Mouse (Mus musculus): ENCODE measurements around the gene Thbs2.

The Thbs2 gene

DNA sequence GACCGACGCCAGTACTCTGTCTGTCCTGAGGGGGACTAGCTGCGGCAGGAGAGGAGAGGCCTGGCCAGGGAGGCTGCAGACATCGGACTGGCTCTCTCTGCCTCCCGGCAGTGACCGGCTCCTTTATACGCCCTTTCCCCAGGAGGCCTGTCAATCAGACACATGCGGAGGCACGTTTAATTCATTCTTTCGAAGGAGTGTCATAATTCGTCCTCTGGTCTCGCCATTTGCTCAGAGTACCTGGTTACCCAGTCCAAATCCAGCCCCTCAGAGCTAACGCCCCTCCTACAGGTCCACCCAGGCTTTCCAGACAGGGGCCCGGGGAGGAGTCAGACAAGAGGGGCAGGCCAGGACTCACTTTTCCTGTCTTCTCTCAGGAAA is at the start of gene Thbs2:
Thbs2 (minus strand) TSS at position 242 of the 381 bp plus-strand sequence.
- DNase-seq (ENCODE audit: low read depth, low spot score): no peak

DNA sequence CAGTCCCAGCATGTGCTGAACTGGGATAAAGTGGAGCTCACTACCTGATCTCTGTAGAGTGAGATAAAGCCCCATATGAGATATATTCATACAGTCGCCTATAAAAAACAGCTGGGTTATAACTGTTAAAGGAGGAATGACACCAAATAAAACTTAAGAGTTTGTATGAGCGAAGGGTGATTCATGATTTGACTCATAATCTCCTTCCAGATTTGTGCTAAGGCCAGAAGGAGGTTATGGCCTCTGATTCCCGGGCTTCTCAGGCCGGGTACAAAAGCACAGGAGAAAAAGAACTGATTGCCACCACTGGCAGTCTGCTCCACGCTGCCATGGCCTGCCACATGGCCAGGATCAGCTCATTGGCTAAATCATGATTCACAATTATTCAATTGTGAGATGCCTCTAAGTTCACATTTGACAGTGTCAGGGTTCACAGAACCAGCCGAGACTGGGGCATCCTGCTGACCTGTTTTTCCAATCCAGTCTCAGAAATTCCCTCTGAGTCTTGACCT is 41.5 kb upstream of the Thbs2 start:
- no peak for DNase-seq (ENCODE audit: low read depth, low spot score)

DNA sequence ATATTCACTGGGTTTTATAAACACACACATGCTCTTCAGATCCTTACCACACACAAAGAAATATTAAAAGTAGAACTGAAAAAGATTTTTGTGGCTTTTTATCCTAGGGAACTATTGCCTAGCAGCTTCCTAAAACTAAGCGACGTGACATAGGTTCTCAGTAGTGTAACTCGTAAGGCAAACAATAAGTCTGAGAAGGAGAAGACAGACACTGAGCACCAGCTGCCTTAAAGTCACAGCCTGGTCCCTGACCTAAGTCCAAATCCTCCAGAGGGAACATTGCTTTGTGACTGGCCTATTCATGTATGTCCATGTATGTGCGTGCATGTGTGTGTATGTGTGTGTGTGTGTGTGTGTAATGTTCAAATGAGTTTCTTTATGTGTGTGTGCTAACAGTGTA is 40.3 kb upstream of the Thbs2 start:
- no peak for DNase-seq (ENCODE audit: low read depth, low spot score)

DNA sequence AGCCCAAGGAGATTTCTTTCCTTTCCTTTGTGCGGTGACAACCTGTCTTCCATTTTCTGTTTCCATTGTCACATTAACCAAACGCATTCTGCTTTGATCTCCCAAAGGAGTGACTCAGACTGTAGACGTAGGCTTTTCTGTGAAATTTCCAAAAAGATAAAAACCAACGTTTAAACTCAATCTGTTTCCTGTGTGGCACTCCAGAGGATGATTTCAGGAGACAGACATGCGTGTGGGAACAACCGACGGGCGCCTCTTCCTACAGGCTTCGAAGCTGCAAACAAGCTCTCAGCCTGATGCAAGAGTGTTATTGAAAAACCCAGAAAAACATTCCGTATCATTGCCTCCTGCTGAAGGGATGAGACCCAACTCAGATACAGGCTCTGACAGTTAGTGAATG is 39.9 kb upstream of the Thbs2 start:
- no peak for DNase-seq (ENCODE audit: low read depth, low spot score)

DNA sequence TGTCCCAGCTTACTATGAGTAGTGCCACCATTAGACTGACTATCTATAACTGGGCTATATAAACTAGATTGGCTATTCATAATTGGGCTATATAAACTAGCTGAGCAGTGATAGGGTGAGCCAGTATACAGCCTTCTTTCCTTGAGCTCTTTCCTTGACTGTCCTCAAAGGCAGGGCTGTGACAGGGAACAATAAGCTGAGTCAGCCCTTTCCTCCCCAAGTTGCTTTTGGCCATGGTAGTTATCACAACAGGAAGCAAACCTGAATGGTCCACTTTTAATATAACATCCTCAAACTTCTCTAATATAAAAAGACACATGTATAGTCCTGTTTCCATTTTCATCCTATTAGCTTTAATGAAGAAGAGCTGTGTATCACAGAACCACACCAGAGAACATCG is 39.0 kb upstream of the Thbs2 start:
- no peak for DNase-seq (ENCODE audit: low read depth, low spot score)

DNA sequence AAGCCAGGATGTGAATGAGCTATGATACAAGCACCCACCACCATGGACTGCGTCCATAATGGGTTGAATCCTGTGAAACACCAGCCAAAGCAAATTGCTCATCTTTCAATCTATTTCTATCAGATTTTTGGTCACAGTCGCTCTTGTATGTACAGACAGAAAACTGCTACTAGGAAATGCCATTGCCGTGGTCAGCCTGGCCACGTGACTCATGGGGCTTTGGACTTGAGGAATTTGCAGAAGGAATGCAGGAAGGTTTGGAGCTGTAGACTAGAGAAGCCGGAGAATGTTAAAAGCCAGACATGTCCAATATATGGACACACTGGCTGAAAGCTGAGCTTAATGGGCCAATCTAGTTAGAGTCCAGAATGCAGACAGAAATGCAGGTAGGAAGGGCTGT is 36.6 kb upstream of the Thbs2 start:
- DNase-seq (ENCODE audit: low read depth, low spot score): no peak

DNA sequence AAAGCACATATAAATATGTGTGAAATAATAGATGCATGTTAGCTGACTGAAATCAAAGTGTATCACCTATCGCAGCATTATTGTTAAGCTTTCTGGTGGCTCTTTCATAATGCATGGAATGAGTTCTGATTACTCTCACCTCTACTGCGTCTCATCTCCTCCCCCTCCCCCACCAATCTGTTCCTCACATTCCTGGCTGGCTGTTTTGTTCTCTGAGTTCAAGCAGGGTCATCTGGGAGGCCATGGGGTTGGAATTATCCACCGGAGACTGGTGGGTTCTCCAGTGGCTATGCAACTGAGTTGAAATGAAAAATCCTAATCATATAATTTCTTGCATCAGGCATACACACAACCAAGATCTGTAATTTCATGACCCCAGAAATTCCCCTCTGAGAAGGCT is 33.4 kb upstream of the Thbs2 start:
- DNase-seq (ENCODE audit: low read depth, low spot score): no peak

DNA sequence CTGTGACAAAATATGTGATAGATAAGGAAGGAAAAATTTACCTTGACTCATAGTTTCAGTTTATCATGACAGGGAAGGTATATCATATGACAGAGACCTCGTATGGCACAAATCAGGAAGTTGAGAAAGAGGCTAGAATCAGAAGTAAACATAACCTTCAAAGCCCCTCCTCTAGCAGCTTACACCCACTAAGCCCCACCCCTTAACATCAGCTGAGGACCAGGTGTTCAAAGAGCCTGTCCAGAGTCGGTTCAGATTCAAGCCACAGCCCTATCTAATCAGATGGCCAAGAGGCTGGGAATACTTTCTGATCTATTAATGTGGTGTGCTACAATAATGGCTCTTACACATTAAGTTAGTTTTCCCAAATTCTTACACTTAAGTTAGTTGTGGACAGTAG is 30.8 kb upstream of the Thbs2 start:
- DNase-seq (ENCODE audit: low read depth, low spot score): no peak

DNA sequence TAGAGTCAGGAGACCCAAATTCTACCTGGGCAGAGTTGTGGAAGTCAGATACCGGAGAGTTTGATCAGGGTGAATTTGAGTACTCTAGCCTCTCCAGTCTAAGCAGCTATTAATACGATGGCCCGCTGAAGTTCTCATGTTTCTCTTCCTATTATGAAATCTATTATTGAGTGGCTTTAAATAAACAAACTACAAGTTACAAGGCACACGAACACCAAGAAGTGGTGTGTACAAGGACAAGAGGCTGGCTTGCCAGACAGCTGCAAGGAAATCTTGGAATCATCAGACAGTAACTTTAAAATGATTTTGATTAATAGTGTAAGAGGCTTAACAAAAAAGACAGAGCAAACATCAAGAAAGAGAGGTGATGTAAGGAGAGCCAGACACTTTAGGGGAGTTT is 27.3 kb upstream of the Thbs2 start:
- no peak for DNase-seq (ENCODE audit: low read depth, low spot score)

DNA sequence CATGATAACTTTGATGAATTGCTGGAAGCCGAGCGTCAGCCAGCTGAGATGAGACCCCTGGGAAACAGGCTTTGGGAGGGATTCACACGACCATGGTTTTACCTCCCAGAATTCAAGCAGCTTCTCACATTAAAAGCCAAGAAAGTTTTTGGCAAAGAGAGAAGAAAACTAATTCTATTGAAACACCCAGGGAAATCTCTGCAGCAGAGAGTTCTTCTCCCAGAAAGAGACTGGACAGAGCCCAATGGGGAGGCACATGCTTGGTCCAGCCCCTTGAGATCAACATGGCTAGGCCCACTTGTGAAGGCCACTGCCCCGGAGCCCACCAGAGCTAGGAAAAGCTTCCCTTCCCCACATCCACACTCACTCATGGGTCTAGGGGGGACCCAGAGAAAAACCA is 26.9 kb upstream of the Thbs2 start:
- DNase-seq (ENCODE audit: low read depth, low spot score): no peak

DNA sequence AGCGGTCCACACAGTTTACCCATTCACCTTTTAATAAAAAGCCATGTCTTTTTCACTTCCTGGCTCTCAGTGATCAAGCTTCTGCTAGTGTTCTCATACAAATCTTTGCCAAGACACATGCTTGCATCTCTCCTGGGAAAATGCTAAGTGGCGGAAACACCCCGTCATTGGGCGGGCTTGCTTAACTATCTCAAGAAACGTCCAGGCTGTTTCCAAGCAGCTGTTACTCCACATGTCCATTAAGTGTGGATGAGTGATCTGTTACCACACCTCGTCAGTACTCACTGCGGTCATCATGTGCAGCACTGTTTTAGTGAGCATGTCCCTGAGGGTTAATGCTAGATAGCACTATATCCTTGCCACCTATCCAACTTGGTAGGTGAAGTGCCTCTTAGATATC is 26.2 kb upstream of the Thbs2 start:
- no peak for DNase-seq (ENCODE audit: low read depth, low spot score)

DNA sequence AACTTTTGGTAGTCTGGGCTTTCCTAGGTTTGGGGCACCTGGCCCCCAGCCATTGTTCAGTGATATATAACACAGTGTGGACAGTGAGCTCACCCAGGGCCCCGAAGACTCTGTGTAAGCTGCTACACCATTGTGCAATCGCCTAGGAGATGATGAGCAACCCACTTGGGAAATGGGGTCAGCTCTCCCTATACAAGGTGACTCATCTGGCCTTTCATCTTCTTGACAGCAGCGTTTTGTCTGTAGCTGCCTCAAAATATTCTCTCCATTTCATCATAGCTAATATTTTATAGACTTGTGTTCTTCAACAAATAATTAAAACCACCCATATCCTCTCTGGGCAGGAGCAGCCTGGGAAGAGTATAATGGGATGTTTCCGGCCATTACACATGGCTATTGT is 24.8 kb upstream of the Thbs2 start:
- DNase-seq (ENCODE audit: low read depth, low spot score): no peak

DNA sequence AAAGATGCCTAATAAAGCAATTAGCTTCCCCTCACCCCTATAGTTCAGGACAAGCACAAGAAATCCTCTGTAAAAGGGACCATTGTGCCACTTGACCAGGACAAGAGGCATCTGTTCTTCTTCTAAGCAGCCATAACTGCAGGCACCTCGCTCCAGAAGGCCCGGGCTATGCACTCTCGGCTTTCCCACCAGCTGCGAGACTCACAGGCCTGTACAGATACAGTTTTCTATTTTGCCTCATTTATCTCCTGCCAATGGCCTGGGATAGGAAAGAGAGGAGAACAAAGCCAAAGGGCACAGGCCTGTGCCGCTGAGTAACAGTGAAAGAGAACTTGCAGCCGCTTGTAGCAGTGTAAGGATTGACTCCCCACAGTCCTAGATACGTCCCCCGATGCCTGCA is 20.7 kb upstream of the Thbs2 start:
- DNase-seq (ENCODE audit: low read depth, low spot score): no peak

DNA sequence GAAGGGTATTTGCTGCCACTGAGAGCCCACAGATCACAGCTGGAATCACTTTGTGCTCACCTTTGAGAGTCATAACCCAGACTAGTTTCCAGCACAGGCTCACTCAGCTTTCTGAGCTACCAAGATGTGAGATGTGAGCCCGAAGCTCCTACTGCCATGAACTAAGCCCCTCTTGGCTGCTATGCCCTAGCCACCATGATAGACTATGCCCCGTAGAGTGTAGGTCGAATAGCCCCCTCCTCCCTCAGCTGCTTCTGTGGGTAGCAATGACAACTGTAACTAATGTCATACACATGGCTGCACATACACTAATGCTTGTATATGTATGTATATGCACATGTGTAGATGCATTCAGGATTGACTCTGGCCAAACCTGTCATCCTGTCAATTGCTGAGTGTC is 20.3 kb upstream of the Thbs2 start:
- DNase-seq (ENCODE audit: low read depth, low spot score): no peak

DNA sequence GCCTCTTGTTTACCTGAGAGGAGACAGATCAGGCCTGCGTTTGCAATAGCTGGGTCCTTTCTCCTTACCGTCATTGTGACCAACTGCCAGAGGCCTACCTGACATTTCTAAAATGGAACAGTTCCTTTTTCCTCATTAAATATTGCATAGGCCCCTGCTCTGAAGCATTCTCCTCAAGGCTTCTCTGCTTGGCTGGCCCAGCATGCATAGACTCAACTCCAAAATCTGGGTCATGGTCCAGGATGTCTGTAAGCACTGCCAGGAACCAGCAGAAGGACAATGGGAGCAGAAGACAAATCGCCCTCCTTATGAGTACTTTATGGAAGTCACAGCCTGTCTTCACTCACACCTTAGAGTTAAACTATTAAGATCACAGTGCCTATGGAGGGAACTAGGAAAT is 17.7 kb upstream of the Thbs2 start:
- no peak for DNase-seq (ENCODE audit: low read depth, low spot score)

DNA sequence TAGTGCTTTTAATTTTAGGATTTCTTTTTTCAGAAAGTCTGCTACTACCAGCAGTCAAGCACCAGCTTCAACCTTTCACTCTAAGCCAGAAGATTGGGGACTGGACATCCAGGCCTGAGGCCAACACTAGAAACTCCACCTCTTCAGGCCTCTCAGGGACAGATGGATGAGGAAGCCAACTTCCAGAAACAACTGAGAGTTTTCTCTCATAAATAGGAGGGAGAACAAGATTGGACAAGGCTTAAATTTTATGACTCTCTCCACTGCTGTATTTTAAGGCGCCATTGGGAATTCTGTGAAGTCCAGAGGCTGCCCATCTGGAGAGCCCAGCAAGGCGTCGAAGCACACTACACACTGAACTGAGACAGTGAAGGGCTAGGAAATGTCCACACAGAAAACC is 17.0 kb upstream of the Thbs2 start:
- DNase-seq (ENCODE audit: low read depth, low spot score): no peak

DNA sequence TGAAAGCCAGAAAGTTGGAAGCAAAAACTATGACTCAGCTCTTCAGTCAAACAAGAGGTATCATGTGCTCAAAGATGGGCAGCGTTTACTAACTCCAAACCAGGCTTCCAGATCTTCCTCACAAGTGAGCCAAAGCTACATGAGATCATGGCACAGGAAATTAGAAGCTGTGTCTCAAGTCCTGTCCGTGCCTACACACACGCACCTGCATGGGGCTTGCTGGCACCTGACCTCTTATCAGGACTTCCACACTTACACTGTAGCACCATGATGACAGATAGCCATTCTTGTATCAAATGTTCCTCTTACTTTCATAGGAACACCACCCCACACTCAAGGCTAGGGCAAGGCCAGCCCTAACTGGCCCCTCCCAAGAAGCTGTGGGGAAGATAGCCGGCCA is 12.0 kb upstream of the Thbs2 start:
- no peak for DNase-seq (ENCODE audit: low read depth, low spot score)

DNA sequence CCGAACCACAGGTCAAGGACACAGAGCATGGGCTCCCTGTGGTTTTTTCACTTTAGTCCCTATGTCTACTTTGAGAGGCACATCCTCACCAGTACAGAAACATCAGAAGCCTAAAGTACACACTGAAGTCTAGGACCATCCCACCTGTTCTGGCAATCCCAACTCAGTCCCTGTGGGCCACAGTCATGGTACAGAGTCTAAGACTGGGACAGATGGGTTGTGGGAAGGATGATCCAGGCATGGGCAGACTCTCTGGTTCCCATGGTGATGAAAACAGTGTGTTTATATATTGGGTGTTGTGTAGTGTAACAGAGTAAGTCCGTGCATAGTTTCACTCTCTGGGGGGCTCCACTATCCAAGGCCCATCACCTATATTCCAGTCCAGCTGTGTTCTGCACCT is 11.4 kb upstream of the Thbs2 start:
- no peak for DNase-seq (ENCODE audit: low read depth, low spot score)

DNA sequence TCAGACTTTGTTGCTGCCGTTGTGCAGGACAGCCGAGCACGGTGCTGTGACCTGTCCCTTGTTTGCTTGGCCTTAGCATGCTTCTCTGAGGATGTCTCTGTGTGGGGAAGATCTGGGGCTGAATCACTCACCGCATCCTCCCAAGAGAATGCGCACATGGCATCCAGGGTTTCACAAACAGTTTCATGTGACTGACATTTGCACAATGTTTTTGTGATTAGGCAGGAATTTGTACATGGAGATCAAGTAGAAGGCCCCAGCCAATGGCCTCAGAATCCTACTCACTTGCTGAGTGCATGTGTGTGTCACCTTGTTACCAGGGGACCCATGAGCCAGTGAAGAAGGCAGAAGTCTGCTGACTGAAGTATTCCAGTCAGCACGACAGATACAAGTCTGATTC is 9.7 kb upstream of the Thbs2 start:
- DNase-seq (ENCODE audit: low read depth, low spot score): no peak

DNA sequence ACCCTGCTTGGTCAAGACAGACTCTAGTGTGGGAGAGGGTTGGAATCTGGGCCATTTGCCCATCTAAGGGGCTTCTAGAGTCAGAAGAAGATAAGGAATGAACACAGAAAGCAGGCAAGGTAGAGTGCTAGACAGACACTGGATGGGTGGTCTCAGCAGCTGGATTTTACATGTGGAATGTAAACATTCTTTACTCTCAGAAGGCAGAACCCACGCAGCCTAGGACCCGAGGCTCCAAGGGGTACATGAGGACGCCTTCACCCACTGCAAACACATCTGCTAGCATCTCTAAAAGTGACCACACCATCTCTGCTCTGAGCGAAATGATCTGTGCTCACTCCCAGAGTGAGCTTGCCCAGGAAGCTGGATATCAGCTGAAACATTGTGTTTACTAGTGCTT is 9.2 kb upstream of the Thbs2 start:
- no peak for DNase-seq (ENCODE audit: low read depth, low spot score)

DNA sequence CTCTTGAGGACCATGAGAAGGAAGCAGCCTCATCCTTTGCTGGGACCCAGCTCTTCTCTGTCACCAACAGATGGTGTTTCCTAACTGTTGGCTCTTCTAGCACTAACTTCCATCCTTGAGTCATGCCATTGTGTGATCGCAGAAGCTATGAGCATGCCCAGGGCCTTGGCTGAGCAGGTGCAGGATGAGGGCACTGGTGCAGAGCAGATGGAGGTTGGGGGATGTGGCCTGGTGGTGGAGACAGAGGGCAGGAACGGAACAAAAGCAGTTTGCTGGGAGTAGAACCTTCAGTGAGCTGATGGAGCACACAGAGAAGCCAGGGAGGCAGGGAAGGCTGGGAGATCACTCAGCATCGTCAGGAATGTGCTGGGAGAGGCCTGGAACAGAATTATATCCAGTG is 8.7 kb upstream of the Thbs2 start:
- DNase-seq (ENCODE audit: low read depth, low spot score): no peak

DNA sequence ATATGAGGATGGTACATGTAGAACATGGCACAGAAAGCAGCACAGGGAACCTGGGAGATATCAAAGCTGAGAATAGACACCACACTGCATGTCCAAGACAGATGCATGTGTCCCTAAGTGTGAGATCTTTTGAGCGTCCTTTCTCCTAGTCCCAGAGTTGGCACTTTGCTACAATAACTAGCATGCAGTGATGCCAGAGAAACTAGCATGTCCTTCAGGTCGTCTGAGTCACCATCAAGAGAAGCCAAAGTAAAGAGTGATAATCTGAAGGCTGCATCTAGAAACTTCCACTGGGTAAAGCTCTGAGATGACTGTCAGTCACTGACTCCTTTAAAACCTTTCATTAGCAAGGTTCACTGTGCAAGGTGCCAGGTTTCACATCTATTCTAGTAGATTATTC is 7.9 kb upstream of the Thbs2 start:
- DNase-seq (ENCODE audit: low read depth, low spot score): no peak

DNA sequence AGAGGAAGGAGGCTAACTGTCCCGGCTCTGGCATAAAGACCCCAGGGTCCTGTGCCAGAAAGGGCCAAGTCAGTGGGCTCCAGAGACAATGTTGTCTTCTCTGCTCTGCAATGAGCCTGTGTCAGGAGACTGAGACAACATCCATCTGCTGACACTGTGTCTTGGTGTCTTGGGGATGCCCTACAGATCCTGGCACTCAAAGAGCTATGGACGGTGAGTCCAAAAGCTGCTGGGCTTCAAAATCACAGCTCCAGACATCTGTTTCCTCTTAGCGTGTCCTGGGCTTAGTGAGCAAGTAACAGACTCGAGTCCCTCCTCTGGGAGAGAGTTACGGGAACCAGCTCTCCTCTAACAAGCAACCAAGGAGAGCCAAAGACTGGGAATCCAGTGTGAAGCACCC is 6.2 kb upstream of the Thbs2 start:
- no peak for DNase-seq (ENCODE audit: low read depth, low spot score)

DNA sequence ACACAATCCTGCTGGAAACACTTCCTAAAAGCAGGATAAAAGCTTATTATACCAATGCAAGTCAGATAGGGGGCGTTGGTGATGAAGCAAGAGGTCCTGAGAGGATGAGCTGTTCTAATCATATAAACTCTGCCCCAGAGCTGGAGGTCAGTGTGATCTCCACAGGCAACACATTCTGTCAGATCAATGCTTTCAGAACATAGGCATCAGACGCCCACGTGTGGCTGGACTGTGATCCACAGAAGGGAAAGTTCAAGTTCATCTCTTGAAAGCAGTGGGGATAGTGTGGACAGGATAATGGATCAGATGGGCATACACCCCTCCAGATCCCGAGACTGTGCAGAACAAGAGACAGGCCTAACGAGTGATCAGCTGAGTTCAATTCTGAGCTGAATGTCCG is 4.2 kb upstream of the Thbs2 start:
- no peak for DNase-seq (ENCODE audit: low read depth, low spot score)

DNA sequence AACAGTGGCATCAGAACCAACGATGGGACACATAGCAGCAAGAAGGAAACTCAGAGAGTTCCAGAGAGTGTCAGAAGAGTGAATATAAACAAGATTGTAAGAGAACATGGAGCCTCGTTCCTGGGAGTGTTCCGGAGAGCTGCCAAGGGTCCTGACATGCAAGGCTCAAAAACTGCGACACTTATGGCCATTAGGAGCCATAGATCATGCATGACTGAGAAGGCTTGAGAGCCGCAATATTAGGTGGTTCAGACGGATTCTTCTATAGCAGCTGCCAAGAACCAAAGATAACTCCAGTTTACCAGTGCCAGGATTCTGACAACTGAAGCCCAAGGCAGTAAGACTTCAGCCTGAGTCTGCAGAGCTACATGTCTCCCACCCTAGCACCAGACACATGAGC is 3.1 kb upstream of the Thbs2 start:
- DNase-seq (ENCODE audit: low read depth, low spot score): no peak

All from brain, embryonic 18.5 days (tissue).